Mouse (Mus musculus) fibroblast of lung, adult 2 months (primary cell): ENCODE results near the gene Gm17655.
"Not testable (repeated sequence)": the region's sequence is repeated elsewhere in the genome, so short reads cannot be mapped to it uniquely, and the experiment has no call there.

Source experiments
- DNase-seq: peaks from one replicate; pipeline ENCODE4 v3.0.0-alpha.2; 2011; ENCODE audit warnings: low read depth

The Gm17655 gene

DNA sequence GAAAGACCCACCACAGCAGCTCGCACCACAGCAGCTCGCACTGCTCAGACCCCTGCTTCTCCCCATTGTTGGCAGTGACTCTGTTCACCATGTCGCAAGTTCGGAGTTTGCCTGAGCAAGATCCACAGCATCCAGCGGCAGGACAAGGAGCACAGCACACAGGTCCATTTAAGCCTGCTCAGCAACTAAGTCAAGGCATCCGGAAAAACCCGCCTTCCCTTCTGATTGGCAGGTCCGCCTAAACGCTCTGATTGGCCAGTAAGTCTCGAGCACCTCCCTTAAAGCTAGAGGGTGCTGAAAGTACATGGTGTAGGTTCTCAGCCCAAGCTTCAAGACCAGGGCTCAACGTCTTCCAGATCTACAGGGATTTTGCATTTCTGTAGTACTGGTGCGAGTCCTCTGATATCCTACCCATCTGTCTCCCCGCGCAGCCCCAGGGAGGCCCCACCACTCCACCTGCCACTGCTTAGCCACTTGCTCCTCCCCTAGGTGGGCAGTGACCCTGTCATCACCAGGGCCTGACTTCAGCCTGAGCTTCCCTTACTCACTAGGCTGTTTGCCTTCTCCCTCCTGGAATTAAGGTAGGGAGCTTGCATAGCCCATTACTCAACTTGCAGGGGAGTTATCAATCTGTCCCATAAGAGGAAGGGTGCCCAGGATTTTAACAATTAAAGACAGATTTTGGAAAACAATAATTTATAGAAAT is 14.0 kb upstream of the Gm17655 start:
- DNase-seq: no peak

DNA sequence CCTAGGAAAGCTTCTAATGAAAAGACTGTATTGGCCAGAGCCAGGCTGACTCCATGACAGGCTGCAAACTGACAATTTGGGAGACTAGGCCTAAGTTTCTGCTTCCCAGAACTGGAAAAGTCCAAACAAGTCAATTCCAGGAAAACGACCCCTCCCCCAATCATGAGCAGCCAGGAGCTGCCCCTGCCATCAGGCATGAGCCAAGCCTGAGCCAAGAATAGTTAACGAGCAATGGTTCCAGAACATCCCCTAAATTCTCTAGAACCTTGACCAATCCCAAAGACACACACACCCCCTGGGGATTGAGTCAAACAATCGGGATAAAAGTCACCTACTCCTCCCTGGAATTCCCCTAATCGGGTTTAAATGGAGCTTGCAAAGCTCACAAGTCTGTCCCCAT is 10.6 kb upstream of the Gm17655 start:
- DNase-seq: no peak

DNA sequence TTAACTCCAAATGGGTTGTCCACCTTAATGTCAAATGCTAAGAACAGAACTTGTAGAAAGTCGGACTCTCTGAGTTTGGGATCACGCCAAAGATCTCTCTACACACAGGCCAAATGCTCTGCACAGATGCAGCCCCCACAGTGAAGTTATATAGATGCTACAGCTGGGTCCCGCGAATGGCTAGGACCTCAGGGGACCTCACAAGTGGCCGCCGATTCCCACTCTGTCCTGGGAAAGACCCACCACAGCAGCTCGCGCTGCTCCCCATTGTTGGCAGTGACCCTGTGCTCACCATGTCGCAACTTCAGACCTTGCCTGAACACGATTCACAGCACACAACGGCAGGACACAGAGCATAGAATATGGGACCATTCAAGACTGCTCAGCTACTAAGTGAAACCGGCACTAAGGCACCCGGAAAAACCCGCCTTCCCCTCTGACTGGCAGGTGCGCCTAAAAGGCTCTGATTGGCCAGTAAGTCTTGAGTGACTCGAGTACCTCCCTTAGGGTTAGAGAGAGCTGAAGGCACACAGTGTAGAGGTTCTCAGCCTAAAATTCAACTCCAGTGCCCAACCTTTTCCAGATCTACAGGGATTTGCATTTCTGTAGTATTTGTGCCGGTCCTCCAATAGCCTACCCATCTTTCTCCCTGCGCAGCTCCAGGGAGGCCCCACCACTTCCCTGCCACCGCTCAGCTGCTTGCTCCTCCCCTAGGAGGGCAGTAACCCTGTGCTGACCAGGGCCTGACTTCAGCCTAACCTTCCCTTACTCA is 14.5 kb downstream of the Gm17655 start:
- DNase-seq: peak; percentile 86

DNA sequence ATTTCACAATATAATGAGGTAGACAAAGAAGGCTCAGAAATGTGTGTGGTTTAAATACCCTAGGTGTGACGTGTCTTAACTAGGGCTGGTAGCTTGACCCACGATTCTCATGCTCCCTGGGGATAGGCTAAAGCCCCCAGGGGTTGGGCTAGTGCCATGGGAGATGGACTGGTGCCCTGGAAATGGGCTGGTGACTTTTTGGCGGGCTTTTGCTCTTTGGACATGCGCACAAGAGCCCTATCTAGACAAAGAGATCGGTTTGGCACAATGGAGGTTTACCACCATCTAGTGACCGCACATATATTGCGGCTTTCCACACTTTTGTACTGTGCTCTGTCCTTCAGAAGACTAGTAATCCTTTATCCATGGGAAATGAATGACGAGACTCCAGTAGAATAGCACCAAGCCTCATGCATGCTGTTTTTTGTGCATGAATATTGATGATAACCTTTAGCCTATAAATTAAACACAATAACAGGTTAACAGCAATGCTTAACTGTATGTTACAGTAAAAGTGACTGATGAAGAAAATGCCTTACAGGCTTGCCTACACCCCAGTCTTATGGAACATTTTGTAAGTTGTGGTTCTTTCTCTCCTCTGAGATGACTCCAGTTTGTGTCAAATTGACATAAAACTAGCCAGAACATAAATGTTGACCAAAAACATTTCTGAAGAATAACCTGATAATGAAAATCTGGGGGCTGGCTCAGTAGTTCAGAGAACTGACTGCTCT is 48.5 kb downstream of the Gm17655 start:
- DNase-seq: not testable (repeated sequence)

DNA sequence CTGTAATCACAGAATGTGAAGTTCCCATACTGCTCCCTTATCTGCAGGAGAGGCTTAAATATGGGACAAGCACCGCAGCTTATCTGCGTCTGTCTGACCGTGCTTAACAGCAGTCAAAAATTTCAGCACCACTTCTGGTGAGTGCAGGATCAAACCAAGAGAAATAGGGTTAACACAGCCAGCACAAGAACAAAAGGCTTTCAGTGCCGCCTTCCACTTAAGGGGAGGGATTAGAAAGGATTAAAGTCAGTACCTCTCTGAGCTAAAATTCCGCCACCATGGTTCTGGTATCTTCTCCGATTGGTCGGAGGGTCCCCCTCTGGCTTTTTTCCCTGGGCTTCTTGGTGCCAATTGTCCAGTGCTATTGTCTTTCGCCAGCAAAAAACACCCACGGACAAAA is 49.0 kb downstream of the Gm17655 start:
- DNase-seq: no peak

DNA sequence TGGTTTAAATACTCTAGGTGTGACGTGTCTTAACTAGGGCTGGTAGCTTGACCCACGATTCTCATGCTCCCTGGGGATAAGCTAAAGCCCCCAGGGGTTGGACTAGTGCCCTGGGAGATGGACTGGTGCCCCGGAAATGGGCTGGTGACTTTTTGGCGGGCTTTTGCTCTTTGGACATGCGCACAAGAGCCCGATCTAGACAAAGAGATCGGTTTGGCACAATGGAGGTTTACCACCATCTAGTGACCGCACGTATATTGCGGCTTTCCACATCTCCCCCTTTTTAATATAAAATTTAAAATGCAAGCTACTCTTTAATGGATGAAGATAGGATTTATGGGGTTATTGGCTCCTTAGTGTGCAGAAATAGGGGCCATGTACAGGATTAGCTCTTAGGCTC is 56.5 kb downstream of the Gm17655 start:
- DNase-seq: not testable (repeated sequence)
